Mouse (Mus musculus) embryo, embryonic 10.5 days (tissue): ENCODE measurements around the gene Zfp740.
"Not testable (repeated sequence)": the region's sequence is repeated elsewhere in the genome, so short reads cannot be mapped to it uniquely, and the experiment has no call there.

Experiments used
- DNase-seq: peaks from one replicate; pipeline ENCODE4 v3.0.0-alpha.2; 2015; ENCODE audit warnings: low spot score

The Zfp740 gene

DNA sequence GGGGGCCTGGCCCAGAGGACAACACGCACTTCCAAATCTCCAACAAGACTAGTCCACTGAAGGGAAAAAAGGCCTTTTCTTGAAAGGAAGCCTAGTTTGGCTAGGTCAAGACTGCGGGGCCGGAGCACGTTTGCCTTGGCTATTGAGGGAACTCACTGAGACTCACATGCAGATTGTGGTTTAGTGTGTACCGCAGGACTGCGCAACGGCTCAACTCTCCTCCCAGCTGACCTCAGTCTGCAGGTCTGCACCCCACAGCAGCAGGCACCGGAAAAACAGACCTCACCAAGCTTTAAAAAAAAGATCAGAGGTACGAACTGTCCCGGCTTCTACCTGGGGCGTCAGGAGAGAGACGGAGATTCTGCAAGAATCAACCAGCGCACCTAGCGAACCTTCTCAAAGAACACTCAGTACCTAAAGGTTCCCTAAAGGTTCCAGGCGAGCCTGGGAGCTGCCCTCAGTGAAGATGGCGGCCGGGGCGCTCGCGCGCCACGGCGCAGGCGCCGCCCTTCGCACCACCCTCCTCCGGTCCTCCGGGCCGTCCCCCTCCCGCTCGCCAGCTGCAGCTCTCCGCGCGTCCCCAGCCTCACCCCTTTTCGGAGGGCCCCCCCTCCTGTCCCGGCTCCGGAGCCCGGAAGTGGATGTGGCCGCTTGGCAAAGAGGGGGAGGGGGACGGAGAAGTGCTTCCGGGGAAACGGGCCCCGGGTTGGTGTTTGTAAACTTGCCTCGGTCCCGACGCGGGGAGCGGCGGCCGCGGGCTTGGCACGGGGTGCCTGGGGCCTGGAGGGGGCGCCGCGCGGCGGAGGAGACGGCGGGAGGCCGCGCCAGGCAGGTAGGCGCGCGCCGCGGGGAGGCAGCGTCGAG, at the start of gene Zfp740:
Gene Zfp740, plus strand, starts transcription at position 279 of the 864 bp plus-strand sequence.
- peak; percentile 96 for DNase-seq

DNA sequence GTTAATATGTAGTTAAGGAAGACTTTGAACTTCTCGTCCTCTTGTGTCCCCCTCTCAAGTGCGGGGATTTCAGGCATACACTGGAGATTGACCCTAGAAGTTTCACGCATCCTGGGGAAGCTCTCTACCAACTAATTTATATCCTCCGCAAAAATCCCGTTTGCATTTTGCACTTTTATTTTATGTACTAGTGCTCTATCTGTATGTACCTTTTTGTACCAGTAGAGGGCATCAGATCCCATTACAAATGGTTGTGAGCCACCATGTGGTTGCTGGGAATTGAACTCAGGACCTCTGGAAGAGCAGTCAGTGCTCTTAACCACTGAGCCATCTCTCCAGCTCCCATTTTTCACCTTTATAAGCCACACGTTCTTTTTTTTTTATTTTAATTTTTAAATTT, 48.0 kb upstream of the Zfp740 start:
- not testable (repeated sequence) for DNase-seq

DNA sequence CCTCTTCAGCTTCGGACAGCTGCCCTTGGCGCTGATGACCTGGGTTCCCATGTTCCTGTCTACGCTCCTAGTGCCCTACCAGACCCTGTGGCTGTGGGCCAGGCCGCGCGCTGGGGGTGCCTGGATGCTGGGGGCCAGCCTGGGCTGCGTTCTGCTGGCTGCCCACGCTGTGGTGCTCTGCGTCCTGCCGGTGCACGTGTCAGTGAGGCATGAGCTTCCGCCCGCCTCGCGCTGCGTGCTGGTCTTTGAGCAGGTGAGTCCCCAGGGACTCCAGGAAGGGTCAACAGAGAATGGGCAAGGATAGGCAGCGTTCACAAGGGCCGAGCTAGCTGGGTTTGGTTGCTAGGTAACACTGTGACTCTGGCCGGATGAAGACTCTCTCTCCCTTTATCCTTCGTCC, 46.2 kb upstream of the Zfp740 start:
- DNase-seq = peak; percentile 66

DNA sequence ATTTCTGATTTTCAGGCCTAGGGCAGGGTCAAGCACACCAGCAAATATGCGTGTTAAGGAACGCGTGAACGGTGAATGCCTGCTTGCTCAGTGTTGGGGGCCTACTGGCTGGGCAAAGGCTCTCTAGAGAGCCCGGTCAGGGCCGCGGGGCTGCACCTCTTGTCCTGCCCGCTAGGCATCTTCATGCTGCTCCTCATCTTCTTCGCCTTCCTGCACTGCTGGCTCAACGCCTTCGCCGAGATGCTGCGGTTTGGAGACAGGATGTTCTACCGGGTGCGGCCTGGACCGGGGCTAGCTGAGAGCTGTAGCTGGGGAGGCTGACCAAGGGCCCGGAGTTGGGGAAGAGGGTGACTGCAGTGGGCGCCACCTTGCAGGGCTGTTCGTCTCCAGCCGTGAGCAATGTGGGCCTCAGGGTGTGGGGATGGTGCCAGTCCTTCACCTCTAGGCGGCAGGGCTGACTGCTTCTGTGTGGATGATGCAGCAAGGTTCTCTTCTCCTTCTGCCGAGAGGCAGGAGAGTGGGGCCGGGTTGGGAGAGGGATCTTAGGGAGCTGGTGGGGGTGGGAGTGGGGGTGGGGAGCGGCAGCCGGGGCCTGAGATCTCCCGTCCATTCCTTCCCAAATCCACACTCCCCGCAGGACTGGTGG, 42.5 kb upstream of the Zfp740 start:
- no peak for DNase-seq

DNA sequence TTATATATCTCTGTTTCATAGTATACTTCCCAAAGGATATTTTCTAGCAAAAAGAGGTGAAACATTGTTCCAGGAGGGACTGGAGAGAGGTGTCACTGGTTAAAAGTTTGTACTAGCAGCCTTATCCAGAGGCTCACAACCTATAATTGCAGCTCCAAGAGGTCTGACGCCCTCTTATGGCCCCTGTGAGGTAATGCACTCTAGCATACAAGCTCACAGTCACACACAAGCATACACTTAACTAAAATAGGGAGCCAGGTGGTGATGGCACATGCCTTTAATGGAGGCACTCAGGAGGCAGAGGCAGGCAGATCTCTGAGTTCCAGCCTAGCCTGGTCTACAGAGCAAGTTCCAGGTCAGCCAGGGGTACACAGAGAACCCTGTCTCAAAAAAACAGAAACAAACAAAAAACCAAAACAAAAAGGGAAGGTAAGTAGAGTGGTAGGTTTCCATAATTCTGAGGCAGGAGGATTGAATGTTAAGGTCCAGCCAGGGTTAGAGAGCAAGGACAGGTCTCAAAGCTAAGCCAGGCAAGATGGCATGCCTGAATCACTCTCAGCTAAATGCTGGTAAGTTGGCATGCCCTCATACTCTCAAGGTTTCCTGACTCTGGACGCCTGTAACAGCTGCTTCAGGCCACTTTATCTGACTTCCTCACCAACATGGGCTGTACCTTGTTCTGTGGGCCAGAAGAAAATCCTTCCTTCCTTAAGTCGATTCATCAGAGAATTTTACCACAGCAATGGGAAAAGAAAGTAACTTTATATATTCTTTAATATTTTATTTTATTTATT, 39.0 kb upstream of the Zfp740 start:
- no peak for DNase-seq

DNA sequence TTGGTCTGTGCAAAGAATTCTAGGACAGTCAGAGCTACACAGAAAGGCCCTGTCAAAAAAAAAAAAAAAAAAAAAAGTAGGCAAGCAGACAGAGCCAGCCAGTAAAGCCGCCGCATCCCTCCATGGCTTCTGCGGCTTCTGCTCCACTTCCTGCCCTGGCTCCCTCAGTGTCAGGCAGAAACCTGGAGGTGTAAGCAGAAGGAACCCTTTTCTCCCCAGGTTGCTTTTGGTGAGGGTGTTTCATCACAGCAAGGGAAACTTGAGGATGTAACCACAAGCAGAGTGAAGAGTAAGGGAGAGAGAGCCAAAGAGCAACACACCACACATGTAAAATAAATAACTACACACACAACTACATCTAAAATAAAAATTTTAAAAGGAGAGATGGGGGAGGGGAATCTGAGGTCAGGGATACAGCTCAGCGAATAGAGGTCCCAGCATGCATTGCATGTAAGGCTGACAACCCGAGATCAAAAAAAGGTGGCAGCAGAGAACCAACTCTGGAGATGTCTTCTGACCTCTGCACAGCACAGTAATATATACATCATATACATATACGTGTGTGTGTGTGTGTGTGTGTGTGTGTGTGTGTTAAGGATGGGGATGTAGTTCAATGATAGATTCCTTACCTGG, 37.5 kb upstream of the Zfp740 start:
- DNase-seq = no peak

DNA sequence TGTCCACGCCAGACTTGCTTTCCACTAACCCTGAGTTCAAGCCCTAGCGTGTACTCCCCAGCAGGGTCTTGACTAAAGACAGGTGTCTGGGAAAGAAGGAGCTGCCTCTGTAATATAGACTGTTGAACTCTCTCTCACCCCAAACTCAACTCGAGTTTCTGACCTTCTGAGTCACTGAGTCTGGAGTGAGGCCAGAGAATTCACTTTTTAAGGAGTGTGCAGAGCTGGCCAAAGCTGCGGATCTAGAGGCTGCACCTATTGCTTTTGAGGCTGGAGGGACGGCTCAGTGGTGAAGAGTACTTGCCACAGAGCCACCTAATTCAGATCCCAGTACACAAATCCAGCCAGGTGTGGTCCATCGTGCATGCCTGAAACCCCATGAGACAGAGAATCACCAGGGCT, 35.4 kb upstream of the Zfp740 start:
- peak; percentile 65 for DNase-seq

DNA sequence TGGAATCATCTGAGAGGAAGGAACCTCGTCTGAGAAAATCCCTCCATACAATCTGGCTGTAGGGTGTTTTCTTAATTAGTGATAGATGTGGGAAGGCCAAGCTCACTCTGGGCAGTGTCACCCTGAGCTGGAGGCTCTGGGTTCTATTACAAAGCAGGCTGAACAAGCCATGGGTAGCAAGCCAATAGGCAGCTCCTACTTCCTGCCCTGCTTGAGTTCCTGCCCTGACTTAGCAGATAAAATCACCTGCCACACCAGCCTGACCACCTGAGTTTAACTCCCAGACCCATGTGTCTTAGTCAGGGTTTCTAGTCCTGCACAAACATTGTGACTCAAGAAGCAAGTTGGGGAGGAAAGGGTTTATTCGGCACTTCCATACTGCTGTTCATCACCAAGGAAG, 34.0 kb upstream of the Zfp740 start:
- DNase-seq = no peak

DNA sequence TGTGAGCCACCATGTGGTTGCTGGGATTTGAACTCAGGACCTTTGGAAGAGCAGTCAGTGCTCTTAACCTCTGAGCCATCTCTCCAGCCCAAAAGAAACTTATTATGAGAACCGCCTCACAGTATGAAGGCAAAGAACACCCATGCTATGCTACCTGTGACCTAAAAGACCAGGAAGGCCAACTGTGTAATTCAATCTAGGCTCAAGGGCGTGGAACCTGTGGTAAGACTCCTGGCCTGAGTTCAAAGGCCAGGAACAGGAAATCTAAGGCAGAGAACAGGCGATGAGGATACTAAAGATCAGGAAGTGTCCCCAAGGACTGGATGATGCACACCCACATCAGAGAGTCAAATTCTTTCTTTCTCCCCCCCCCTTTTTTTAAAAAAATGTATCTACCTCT, 29.5 kb upstream of the Zfp740 start:
- DNase-seq = no peak

DNA sequence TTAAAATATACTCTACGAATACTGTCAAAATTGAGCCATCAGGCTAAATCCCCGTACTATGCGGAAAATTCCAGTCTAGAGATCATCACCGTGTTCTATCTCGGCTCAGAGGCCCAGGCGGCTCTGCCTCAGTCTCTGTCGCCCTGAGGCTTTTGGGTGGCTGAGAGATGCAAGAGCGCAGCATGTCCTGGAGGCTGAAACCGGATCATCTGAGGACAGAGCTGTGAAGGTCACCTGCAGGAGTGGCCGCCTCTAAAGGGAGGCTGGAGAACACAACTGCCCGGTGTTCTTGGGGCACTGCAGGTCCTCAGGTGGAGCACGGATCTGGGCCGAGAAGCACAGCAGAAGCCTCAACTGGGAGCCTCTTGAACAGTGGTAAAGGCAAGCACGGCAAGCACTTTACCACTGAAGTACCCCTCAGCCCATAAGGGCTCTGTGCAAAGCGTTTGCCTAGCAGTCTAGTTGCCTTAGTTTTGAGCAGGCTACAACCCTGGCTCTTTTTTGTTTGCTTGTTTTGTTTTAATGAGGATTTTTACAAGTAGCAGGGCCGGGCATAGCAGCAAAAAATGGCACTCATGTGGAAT, 27.2 kb upstream of the Zfp740 start:
- DNase-seq = no peak

DNA sequence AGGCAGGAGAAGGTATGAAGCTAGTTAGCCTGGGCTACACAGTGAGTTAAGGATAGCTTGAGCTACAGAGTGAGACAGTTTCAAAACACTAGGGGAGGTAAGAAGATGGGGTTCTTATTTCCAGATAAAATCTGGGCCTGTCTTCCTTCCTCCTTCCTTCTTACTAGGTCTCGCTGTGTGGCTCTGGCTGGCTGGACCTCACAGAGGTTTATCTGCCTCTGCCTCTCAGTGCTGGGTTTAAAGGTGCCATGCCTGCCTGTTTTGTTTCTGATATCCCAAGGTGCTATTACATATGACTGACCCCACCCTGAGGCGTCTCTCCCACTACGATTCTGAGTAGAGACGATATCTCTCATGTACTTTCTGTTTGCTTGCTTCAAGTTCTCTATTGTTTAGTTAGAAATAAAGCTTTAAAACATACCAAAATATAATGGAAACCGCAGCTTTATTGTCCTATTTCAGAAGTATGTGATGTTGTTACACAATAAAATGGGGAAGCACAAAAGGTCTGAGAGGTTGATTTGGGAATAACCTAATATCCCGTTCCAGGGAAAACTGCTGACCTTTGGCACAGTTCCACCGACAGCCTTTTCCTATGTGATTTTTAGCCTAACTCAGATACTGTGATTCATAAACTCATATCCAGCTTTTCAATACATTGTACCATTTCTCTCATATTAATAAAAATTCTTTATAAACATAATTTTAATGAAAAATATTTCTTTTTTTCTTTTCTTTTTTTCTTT, 26.3 kb upstream of the Zfp740 start:
- no peak for DNase-seq

DNA sequence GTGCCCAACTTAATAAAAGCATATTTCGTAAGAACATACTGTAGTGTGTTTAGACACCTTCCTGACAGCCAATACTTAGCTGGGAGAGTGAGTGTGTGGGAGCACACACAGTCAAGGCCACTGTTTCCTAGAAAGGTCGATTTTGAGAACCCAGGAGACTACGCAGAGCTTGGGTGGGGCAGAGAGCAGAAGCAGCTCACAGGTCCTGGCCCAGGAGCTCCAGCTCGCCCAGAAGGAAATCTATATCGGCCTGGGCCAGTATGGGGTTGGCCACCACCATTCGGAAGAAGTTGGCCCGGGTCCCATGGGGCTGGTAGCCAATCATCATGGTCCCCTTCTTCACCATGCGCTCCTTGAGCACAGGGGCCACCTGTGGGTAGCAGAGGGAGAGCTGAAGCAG, 25.6 kb upstream of the Zfp740 start:
- DNase-seq = no peak

DNA sequence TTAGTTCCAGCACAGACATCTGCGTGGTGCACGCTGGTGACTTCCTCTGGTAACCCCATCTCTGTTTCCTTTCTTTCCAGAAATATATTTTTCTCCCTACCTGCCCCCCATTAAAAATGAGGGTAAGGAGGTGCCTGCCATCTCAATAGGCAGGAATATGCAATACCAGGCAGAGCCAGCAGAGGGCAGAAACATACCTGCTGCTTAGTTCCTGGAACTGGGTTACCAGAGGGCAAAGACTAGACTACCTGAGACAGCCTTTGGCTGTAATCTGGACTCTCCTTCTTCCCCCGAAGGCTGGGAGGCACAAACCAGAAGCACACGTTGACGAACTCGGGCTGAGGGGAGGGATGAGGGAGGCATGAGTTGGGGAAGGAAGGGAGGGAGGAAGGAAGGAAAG, 24.8 kb upstream of the Zfp740 start:
- peak; percentile 78 for DNase-seq

DNA sequence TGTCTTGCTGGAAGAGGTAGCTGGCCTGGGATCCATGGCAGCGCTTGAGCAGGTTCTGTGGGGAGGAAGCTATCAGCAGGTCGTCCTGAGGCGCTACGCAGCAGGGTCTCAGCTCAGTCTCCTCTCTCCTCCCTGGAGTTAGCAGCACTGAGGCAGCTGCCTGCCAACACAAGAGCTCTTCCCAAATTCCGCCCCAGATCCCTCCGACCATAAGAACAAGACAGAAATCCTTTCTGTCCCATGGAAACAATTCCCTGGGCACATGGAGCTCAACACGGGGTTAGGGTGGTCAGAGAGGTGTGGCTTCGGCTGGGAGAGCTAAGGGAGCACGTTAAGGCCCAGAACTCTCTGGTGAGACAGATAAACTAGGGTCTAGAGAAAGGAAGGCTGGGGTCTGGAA, 23.9 kb upstream of the Zfp740 start:
- DNase-seq = no peak

DNA sequence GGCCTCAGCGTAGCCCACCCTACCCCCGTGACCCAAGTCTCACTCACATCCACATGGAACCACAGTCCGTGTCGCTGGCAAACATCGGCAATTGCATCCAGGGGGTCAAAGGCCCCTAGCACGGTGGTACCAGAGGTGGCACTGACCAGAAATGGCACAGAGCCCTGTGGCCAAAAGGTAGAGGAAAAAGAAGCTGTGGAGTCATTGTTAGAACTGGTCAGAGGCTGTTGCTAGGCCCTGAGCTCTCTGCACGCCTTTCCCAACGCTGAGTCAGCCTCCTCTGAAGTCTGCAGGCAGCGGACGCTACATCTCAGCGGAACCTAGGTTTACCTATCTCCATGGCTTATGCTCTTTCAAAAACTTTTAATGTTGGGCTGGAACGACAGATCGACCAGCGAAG, 23.1 kb upstream of the Zfp740 start:
- no peak for DNase-seq

DNA sequence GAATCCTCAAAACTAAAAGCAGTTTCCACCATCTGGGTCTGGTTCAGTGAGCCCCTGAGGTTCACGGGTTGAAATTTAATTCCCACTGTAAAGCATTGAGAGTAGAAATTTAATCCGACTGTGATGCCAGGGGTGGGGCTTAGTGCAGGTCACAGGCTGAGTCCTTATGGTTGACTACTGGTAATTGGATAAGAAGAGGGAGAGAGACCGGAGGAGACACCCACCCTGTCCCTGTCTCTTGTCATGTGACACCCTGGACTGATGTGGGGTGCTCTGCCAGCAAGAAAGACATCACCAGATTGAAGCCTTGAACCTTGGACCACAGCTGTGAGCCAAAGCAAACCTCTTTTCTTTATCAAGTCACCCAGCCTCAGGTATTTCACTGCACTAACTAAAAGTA, 20.0 kb upstream of the Zfp740 start:
- no peak for DNase-seq

DNA sequence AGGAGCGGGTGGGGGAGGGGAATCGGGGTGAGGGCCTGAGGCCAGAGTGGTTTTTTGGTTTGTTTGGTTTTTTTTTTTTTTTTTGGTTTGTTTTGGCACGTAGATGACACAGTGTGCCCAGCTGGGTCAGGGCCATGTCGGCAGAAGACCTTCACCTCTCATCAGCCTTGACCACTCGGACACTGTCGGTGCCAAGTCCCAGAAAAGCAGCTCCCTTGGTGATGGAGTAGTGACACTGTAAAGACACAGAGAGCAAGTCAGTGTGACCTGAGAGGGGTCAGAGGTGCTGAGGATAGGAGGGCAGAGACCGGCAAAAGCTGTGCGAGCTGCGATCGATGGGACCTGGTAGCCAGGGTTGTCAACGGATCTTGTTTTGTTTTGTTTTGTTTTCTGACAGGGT, 16.8 kb upstream of the Zfp740 start:
- DNase-seq = no peak

DNA sequence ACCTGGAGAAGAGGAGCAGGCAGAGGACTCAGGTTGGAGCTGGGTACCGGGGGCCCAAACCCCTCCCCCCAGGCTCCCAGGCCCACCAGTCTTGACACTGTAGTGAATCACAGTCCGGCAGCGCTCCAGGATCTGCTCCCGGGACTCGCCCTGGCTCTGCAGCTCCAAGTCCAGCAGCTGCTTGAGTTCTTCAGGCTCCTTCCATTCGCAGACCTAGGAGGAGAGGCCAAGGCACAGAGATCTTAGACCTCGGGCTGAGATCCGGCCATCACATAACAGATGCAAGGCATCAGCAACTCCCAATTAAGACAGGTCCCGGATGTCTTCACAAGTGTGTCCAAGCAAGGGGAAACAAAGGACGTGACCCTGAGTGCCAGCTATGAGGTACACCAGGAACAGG, 15.0 kb upstream of the Zfp740 start:
- no peak for DNase-seq

DNA sequence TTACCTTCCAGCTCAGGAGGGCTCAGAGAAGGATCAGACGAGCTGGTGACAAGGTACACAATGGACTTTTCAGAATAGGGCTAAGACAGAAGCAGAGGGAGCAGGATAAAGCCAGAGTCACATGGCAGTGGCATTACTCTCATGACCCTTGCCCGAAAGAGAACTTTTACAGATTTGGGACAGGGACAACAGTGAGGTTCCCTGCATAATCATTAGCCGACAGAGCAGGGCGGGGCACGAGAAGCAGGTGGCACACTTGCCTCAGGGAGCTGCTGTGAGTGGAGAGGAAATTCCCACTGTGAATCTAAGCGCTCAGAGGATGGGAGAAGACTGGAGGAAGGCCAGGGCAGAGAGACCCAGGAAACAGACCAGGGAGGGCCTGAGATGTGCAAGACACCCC, 14.2 kb upstream of the Zfp740 start:
- DNase-seq = no peak

DNA sequence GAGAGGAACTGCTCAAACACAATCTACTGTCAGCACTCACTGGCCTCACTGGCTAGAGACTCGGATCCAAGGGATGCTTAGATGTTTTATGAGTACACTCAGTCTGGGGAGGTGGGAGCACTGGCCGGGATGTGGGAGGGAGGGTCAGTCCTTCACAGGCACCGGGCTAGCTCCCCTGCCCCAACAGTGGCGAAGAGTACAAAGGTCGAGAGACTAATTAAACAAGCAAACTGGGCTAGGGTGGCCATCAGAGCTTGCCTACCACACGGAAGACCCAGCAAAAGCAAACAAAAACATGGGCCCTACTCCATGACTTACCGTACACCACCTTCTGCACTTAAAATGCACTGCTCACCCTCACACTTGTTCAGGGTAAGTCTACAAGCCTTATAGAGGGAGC, 11.3 kb upstream of the Zfp740 start:
- no peak for DNase-seq

DNA sequence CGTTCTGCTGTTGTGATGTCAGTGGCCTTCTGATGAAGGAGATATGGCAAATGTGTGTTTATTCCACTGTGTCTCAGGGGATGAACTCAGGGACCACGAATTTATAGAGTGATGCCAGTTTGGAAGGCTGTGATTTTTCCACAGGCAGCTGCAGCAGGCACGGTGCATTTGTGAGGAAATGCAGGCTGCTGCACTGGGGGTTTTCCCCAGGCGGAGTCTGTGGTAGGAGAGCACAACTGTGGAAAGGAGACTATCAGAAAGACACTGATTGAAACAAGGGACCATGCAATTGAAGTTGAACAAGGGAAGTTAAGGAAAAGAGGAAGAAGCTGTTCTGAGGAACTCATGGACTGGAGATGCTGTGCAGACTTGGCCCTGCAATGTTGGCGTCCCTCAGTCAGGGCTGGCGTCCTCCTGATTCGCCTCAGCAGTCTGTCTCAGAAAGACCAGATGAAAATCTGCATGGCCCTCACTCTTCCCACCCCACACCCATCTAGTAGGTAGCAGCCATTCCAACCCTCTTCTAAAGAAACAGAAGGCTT, 10.7 kb upstream of the Zfp740 start:
- no peak for DNase-seq
